Mouse (Mus musculus): ENCODE data around the gene Alg9. TPM values are rescaled to one million over a fixed set of nuclear protein-coding genes. Genes with fewer than 3 reads are reported as not detected.

Alg9 gene
- polyA plus RNA-seq, 1 experiment = 9.7 TPM

DNA sequence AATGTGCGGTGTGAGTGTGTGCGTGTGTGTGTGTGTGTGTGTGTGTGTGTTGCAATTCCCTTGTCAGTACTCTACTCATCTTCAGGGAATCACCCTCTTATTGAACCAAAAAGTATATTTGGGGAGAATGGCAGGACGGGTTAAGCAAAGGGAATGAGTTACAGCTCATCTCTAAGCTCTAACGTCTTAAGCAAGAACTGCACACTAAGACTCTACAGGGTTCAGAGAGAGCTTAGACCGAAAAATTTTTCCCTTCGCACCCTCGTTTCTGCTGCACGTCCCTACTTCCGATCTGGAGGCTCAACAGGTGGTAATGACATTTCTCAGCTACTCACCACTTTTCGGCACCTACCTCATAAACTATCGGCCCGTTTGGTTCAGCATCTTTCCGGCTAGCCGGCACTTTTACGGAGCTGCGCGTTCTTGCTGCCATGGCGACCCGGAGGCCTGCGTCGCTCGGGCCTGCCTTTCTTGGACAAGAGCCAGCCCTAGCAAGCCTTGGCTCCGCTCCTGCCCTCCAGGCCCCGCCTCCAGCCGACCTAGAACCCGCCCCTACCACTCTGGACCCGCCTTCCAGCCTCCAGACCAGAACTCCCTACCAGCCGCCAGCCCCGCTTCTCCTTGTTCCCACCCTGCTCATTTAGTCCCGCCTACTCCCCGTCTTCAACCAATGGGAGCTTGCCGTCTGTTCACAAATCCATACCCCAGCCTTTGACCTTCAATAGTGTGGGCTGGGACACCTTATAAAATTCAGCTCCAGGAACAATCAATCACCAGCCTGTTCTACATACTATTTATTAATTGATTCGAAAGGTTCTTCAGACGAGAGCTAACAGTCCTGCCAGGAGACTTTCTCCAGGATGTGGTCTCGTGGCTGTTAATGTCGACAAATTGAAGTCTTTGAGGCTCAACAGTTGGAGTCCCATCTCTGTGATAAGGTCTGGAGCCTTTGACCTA, 35.6 kb upstream of the Alg9 start, which contains the start of gene Dixdc1:
Dixdc1 (minus strand) TSS at position 604 of the 957 bp plus-strand sequence.
- no peak within 1 kb of the TSS for H3K27ac ChIP-seq (ENCODE audit: control insufficient read depth, insufficient read depth, low read depth, low read length, poor library complexity)
- H3K4me1 ChIP-seq (ENCODE audit: control insufficient read depth, insufficient read depth, low read length) = peaks cover 2% of the 10 kb centered on the region; the same call in 1 of the 2 replicates
- WGBS = 6% methylated on average over 36 of the region's 36 CpGs
- no peak for TF ChIP-seq CTCF (IDR thresholded peaks at IDR 0.05; ENCODE audit: control insufficient read depth, insufficient read depth, low read length)
- TF ChIP-seq POLR2A (IDR thresholded peaks at IDR 0.05; ENCODE audit: borderline replicate concordance, control insufficient read depth, low read depth, low read length) = no peak
- peak within 1 kb of the TSS; percentile 54 for H3K4me3 ChIP-seq (replicated peaks; ENCODE audit: control insufficient read depth, low read depth, low read length)

DNA sequence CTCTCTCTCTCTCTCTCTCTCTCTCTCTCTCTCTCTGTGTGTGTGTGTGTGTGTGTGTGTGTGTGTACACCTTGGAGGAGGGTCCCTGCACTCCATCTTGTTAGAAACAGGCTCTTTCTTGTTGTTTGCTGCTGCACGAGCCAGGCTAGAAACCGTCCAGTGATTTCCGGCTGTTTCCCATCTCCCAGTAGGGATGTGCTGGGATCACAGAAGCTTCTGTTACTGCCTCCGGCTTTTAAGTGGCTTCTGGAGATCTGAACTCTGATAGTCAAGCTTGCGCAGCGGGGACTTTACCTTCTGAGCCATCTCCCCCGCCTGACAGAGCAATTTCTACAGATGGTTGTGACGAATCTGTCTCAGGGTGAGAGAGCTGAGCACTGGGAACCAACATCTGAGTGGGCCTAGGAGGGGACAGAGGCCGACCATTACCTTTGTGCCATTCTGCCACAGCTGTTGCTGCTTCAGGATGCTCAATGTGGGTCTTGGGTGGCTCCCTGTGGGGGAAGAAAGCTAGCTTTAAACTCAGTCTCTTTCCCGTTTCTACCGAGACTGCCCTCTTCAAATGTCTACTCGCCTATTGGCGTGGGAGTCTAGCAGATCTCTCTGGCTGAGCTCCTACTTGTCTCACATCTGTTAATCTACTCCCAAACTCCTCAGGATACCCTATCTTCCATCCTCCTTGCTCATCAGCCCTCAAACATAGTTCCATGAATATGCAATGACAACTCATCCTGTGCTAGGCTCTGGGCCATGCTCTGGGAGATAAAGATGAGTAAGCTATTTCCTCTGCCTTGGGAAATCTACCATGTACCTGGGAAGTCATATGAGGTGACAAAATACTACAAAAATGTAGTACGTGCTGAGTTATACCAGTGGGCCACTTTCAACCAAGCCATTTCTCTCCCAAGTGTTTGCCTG, 33.7 kb upstream of the Alg9 start:
- WGBS = 83% methylated on average over 14 of the region's 14 CpGs
- H3K27ac ChIP-seq (ENCODE audit: control insufficient read depth, insufficient read depth, low read depth, low read length, poor library complexity) = no peak overlapping the region
- H3K4me1 ChIP-seq (ENCODE audit: control insufficient read depth, insufficient read depth, low read length) = peaks cover 2% of the 10 kb centered on the region; the same call in 1 of the 2 replicates
- TF ChIP-seq CTCF (IDR thresholded peaks at IDR 0.05; ENCODE audit: control insufficient read depth, insufficient read depth, low read length) (no peak), POLR2A (IDR thresholded peaks at IDR 0.05; ENCODE audit: borderline replicate concordance, control insufficient read depth, low read depth, low read length) (no peak)
- no peak overlapping the region for H3K4me3 ChIP-seq (replicated peaks; ENCODE audit: control insufficient read depth, low read depth, low read length)

DNA sequence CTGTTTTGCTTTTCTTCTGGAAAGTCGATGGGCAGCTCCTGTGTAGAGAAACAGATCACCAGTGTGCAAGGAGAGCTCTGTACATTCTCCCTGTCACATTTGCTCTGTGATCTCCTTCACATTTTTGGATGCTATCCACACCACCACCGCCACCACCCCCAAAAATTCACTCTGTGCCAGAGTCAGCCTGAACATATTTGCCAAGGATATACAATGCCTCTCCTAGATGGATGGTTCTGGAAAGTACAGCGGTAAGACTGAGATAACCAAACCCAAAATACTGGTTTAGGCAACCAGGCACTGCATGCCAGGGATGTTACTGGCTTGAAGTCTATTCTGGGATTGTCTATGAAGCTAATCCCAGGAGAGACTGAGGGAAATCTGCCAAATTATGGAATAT, 32.6 kb upstream of the Alg9 start:
- H3K27ac ChIP-seq (ENCODE audit: control insufficient read depth, insufficient read depth, low read depth, low read length, poor library complexity) = no peak overlapping the region
- 69% methylated on average over 3 of the region's 3 CpGs for WGBS
- no peak overlapping the region for H3K4me3 ChIP-seq (replicated peaks; ENCODE audit: control insufficient read depth, low read depth, low read length)
- TF ChIP-seq CTCF (IDR thresholded peaks at IDR 0.05; ENCODE audit: control insufficient read depth, insufficient read depth, low read length) (no peak), POLR2A (IDR thresholded peaks at IDR 0.05; ENCODE audit: borderline replicate concordance, control insufficient read depth, low read depth, low read length) (no peak)
- H3K4me1 ChIP-seq (ENCODE audit: control insufficient read depth, insufficient read depth, low read length) = peaks cover 2% of the 10 kb centered on the region; the same call in 1 of the 2 replicates

DNA sequence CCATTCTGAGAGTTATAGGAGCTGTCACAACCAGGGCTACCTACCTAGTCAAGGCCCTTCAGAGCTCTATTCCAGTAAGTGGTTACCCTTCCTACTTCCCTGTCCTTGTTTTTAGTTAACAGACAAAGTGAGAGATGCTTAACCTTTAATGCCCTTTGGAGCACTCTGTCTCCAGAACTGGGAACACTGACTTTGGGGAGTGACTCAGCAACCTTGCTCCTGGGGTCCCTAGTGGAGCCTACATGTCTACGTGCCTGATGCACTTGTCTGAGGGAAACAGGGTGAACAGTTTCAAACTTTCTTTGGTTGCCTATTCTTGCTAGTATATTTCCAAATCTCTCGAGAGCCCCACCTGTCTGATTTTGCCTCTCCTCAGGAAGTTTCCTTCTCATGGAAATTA, 32.1 kb upstream of the Alg9 start:
- no peak overlapping the region for H3K27ac ChIP-seq (ENCODE audit: control insufficient read depth, insufficient read depth, low read depth, low read length, poor library complexity)
- peaks cover 2% of the 10 kb centered on the region; the same call in 1 of the 2 replicates for H3K4me1 ChIP-seq (ENCODE audit: control insufficient read depth, insufficient read depth, low read length)
- no peak overlapping the region for H3K4me3 ChIP-seq (replicated peaks; ENCODE audit: control insufficient read depth, low read depth, low read length)
- 35% methylated on average over 2 of the region's 2 CpGs for WGBS
- no peak for TF ChIP-seq CTCF (IDR thresholded peaks at IDR 0.05; ENCODE audit: control insufficient read depth, insufficient read depth, low read length)
- TF ChIP-seq POLR2A (IDR thresholded peaks at IDR 0.05; ENCODE audit: borderline replicate concordance, control insufficient read depth, low read depth, low read length) = no peak

DNA sequence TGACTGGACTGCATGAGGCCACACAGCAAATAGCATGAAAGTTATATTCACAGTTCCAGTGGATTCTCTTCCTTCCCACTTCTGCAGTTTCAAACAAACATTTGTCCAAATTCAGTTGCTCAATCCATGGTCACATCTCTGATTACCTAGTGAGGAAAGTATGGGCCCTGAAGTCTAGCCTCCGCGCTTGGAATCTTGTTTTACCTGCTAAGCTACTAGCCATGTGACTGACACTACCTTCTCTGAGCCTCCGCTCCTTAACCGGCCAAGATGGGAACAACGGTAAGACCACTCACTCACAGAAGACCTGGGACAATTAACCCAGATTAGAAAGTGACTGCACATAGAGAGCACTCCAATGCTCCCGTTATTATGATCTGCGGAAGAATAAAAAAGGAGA, 29.0 kb upstream of the Alg9 start:
- 55% methylated on average over 7 of the region's 7 CpGs for WGBS
- Histone ChIP-seq H3K27ac (ENCODE audit: control insufficient read depth, insufficient read depth, low read depth, low read length, poor library complexity) (no peak overlapping the region), H3K4me1 (ENCODE audit: control insufficient read depth, insufficient read depth, low read length) (no peaks in the 10 kb centered on the region), H3K4me3 (replicated peaks; ENCODE audit: control insufficient read depth, low read depth, low read length) (no peak overlapping the region)
- TF ChIP-seq POLR2A (IDR thresholded peaks at IDR 0.05; ENCODE audit: borderline replicate concordance, control insufficient read depth, low read depth, low read length) = no peak
- no peak for TF ChIP-seq CTCF (IDR thresholded peaks at IDR 0.05; ENCODE audit: control insufficient read depth, insufficient read depth, low read length)

DNA sequence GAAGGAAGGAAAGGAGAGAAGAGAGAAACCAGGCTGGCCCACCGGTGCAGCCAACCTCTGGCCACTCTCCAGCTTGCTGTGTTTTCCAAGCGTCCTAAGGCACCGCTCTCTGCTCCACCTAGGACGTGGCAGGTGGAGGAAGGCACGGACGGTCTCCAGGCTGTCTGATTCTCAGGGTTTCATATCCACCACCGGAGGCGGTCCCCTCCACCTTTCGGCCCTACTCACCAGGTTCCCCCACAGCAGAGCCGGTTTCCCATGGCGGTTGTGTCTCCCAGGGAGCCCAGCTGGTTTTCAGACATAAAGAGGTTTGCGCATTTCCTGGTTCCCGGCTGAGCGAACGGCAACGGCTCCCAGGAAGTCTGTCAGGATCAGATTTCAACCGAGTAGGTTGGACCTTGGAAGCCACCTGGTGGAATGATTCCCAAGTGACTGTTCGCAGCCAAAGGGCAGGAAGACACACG, 28.6 kb upstream of the Alg9 start, which contains the start of gene 2310030G06Rik:
2310030G06Rik (minus strand) TSS at position 323 of the 464 bp plus-strand sequence.
- no peak for TF ChIP-seq POLR2A (IDR thresholded peaks at IDR 0.05; ENCODE audit: borderline replicate concordance, control insufficient read depth, low read depth, low read length)
- no peak for TF ChIP-seq CTCF (IDR thresholded peaks at IDR 0.05; ENCODE audit: control insufficient read depth, insufficient read depth, low read length)
- no peak within 1 kb of the TSS for H3K4me3 ChIP-seq (replicated peaks; ENCODE audit: control insufficient read depth, low read depth, low read length)
- no peak within 1 kb of the TSS for H3K27ac ChIP-seq (ENCODE audit: control insufficient read depth, insufficient read depth, low read depth, low read length, poor library complexity)
- WGBS = 18% methylated on average over 19 of the region's 19 CpGs
- H3K4me1 ChIP-seq (ENCODE audit: control insufficient read depth, insufficient read depth, low read length) = no peaks in the 10 kb centered on the region

DNA sequence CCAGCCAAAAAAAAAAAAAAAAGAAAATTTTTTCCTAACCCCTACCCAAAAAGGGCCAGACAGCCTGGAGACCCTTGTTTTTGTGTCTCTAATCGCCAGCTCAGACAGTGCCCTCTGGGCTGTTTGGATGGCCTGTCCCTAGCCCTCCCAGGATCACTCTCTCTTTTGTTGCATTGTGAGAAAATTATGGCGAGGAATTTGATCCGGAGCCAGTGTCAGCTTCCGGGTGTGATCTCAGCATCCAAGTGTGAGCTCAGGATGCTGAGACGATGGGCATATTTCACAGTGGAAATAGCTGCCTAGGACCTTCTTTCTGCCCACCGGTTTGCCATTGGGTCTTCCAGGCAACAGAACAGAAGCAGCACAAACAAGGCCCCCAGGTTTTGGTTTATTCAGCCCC, 24.1 kb upstream of the Alg9 start:
- Histone ChIP-seq H3K4me3 (replicated peaks; ENCODE audit: control insufficient read depth, low read depth, low read length) (no peak overlapping the region), H3K27ac (ENCODE audit: control insufficient read depth, insufficient read depth, low read depth, low read length, poor library complexity) (no peak overlapping the region), H3K4me1 (ENCODE audit: control insufficient read depth, insufficient read depth, low read length) (no peaks in the 10 kb centered on the region)
- WGBS = 88% methylated on average over 6 of the region's 6 CpGs
- no peak for TF ChIP-seq POLR2A (IDR thresholded peaks at IDR 0.05; ENCODE audit: borderline replicate concordance, control insufficient read depth, low read depth, low read length)
- TF ChIP-seq CTCF (IDR thresholded peaks at IDR 0.05; ENCODE audit: control insufficient read depth, insufficient read depth, low read length) = no peak
